Mouse (Mus musculus): Measurements from ENCODE around the gene Slc20a1.
A peak's percentile ranks its signal among the peaks of the same experiment; 100 is the strongest.

The Slc20a1 gene

DNA sequence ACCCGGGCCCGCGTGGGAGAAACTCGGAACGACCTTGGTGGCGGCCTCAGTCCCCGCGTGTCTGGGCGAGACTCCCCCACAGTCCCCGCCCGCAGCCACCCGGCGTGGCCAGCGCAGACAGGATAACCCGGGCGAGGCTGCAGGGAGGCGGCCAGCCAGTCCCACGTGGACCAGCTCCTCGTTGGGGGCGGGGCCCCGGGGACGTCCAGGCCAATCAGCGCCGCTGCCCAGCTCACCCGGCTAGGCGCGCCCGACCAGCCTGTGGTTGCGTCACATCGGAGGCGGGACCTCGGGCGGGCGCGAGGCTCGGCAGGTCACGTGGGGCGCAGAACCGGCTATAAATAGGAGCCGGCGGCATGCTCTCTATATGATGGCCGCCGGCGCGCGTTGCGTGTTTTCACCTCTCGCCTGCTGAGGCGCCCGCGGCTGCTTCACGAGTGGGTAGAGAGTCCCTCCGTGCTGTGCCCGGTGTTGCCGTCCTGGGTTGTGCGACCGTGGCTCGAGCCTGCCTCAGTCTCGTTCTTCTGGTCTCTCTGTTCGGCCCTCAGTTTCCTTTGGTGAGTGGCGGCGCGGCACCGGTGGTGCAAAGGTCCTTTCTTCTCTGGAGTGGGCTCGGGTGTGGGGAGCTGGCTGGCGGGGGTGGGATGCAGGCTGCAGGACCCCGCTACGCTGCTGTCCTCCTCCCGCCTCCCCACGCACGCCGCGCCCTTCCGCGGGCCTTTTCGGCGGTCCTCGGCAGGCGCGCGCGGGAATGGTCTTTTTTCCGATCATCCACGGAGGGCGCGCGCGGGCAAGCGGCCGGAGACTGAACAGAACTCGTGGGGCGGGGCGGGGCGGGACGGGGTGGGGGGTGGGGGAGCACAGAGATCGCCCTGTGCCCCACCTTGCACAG is at the start of gene Slc20a1:
Gene Slc20a1 (plus strand): TSS at position 329 of the 892 bp plus-strand sequence.
- peak; percentile 99 for DNase-seq (ENCODE audit: low read depth, low spot score)

GRCm38 (mm10) chr2:129148836-129149235 is 49.7 kb upstream of the Slc20a1 start:
- no peak for DNase-seq (ENCODE audit: low read depth, low spot score)

GRCm38 (mm10) chr2:129150386-129150785 is 48.2 kb upstream of the Slc20a1 start:
- no peak for DNase-seq (ENCODE audit: low read depth, low spot score)

DNA sequence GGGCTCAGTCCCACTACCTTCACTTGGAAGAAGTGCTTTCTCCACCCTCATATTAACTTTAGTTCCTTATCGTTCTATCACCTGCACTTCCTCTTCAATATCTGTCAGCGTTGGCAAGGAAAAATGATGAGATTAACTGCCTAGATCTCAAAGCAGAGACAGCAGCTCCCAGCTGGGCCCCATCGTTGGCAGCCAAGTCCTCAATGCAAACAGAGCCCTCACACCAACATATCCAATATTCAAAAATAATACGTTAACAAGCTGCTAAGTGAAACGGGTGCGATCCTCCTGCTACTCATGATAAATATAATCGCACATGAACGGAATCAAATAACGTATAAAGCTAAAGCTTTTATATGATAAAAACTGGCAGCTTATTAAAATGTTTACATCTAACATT is 47.5 kb upstream of the Slc20a1 start:
- no peak for DNase-seq (ENCODE audit: low read depth, low spot score)

DNA sequence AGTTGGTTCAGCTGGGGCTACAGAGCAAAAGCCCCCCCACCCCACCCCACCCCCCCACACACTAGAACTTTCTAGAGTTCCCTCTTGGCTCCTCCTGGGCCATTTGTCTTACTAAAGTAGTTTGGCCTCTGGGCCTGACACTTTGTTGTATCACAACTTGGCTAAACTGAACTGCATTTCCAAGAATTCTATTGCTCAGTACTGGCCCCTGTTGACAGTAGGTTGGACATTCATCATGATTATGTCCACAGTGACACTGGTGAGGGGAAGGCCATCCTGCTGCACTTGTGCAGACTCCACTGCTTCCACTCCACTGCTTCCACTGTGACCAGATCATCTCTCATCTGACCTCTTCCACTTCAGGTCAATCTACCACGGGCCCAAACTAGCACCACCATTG is 45.8 kb upstream of the Slc20a1 start:
- DNase-seq (ENCODE audit: low read depth, low spot score), result no peak

GRCm38 (mm10) chr2:129164815-129165214 is 33.7 kb upstream of the Slc20a1 start:
- no peak for DNase-seq (ENCODE audit: low read depth, low spot score)

DNA sequence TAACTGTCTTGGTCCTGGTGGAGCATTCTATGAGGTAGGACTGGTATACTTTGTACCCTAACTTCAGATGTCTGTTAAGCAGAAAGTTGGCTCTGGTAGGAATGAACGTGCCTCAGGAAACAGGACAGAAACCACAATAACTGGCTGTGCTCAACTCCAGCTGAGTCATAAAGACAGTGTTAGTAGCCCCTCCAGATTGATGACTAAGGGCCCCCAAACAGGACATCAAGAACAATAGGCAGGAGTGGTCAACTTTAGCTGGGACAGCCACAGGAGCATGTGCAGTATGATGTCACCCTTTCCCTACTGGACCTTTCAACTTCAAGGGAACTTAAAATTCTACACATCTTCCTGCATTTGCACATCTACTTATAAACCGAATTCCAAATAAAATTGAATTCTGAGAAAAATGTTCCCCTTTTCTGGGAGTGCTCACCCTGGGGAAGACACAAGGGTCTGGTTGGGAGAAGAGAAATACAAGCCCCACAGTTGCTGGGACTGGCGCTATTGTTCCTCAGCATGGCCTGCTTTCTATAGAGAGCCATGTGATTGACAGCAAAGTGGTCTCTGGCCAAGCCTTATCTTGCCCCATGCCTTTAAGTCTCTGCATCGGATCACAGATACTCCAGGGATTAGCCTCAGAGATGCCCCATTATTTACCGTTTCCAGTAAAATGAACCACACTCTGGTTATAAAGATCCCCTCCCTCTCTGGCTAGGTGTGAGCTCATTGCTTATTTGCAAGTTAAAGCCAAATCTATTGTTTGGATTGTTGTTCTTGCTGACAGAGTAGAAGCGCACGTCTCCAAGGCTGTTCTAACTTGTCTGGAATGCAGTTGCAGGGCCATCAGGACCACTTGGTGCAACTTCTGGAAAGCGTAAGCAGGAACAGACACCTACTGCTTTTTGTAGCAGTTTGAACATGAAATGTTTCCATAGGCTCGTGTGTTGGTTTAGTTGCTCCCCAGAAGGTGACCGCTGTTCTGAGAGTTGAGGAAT is 31.8 kb upstream of the Slc20a1 start:
- no peak for DNase-seq (ENCODE audit: low read depth, low spot score)

GRCm38 (mm10) chr2:129173386-129173785 is 25.2 kb upstream of the Slc20a1 start:
- DNase-seq (ENCODE audit: low read depth, low spot score), result no peak

DNA sequence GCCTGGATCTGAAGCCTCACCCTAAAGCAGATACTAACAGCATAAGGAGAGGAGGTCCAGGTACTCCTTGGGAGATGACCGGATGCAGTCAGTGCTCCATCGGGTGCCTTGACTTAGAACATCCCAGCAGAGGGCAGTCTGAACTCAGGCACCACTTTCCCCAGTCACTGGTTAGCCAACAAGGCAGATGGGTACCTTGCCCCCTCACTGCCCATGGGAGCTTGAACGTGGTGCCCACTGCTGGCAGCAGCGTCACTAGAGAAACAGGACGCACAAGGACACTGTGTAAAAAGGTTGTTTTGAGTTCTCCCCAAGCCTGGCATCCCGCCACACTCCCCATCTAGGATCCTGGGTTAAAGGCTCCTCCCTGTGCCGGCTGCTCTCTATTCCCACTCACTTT is 24.1 kb upstream of the Slc20a1 start:
- DNase-seq (ENCODE audit: low read depth, low spot score), result peak; percentile 62

DNA sequence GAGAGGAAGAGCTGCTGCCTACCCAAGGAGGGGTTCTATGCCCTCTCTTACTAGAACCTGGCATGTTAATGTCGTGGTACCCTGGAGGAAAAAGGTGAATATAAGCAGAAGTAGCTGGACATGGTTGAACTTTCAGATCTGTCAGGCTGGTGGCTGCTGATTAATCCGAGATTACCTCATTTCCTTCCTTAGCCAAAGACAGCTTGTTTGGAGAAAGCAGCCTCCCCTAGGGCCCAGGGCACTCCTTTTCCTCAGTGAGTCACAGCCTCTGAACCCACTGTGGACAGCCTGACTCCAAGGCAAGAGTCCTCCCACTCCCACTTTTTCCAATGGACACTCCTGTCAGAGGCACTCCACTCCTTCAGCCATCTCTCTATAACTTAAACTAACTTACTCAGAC is 22.9 kb upstream of the Slc20a1 start:
- no peak for DNase-seq (ENCODE audit: low read depth, low spot score)

- DNase-seq (ENCODE audit: low read depth, low spot score), result peak; percentile 51
These were observed 21.7 kb upstream of the Slc20a1 start for GRCm38 (mm10) chr2:129176676-129177420.

GRCm38 (mm10) chr2:129177661-129178060 is 20.9 kb upstream of the Slc20a1 start:
- no peak for DNase-seq (ENCODE audit: low read depth, low spot score)

DNA sequence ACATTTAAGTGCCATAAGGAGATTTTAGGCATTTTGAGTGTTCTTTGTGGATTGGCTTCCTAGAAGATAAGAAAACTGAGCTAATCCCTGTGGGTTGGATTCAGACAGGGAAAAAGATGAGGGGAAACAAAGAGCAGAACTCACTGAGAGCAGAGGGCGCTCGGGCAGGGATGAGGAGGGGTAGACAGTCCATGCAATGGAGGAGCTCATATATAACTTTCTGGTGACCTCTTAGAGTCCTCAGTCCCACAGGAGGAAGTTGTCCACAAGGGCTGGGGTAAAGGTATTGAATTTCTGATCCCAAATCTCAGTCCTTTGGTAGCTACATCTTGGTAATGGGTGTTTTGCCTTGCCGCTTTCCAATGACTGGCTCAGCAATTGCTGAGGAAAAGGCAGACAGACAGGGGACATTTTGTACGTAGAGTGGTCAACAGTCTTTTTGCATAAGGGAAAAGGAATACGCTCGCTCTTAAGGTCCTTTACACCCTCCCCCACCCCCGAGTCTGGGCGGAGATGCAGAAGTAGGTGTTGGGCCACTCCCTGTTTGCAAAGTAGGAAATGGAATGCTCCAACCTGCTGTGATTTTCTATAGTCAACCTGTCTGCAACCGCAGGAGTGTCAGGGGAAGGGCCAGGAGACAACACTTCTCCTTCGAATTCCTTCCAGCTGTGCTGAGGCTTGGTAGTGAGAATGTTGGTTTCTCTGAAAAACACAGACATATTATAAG is 20.2 kb upstream of the Slc20a1 start:
- no peak for DNase-seq (ENCODE audit: low read depth, low spot score)

GRCm38 (mm10) chr2:129179946-129180853 is 18.4 kb upstream of the Slc20a1 start:
- no peak for DNase-seq (ENCODE audit: low read depth, low spot score)

DNA sequence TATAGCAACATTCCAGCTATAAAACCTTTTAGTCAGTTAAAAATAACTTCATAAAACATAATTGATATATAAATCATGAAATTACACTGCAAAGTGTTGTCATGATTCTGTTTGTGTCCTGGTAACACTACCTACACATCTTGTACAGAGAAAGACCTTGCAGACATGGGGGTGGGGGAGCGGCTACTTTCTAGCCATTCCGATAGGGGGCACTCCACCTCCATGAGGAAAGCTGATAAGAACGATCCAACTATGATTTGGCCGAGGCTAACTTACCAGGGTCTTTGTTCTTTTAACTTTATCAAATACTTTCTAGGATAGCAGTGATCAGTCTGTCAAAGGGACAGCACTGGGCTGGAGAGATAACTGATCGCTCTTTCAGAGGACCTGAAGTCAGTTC is 17.1 kb upstream of the Slc20a1 start:
- no peak for DNase-seq (ENCODE audit: low read depth, low spot score)

GRCm38 (mm10) chr2:129182412-129182811 is 16.2 kb upstream of the Slc20a1 start:
- no peak for DNase-seq (ENCODE audit: low read depth, low spot score)

- DNase-seq (ENCODE audit: low read depth, low spot score), result no peak
These were observed 15.0 kb upstream of the Slc20a1 start for GRCm38 (mm10) chr2:129183561-129184031.

- DNase-seq (ENCODE audit: low read depth, low spot score), result no peak
These were observed 13.7 kb upstream of the Slc20a1 start for GRCm38 (mm10) chr2:129184853-129185252.

DNA sequence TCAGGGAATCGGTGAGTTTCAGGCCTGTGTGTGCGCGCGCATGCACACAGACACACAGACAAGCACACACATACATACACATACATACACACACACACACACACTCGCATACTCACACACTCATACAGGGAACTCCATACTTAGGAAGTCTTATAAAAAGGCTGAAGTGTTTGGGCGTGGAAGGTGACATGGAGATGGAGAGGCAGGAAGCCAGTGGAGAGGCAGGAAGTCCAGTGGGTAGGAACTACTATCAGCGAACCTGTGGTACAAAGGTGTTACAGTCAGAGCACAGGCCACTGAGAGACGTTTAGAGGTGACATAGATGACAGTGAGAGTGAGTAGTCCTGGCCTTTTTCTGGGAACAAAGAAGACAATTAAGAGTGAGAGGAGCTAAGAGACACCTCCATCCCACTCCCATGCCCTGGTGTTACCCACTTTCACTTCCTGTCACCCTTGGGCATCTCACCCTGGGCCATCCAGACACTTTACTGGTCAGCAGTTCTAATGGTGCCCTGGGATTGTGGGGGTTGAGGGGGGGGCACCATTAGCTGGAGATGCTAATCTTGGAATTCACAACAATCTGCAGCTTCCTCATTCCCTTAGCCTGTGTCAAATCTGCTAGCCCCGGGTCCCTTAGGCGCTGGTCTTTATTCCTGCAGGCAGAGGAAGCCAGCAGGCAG is 12.8 kb upstream of the Slc20a1 start:
- DNase-seq (ENCODE audit: low read depth, low spot score), result no peak
